Mouse (Mus musculus) bone marrow macrophage, adult 2 months (primary cell): ENCODE data around the gene Synrg. TPM values are rescaled to one million over a fixed set of nuclear protein-coding genes. Genes with fewer than 3 reads are reported as not detected.

ENCODE experiments used
- H3K27ac ChIP-seq: 2 replicates; pipeline ENCODE4 v1.5.1; 2012; ENCODE audit warnings: low read depth, low read length; ENCODE audit not compliant: insufficient read depth
- H3K4me1 ChIP-seq: 2 replicates; pipeline ENCODE4 v1.6.1; 2012; ENCODE audit warnings: low read length; ENCODE audit not compliant: control insufficient read depth, insufficient read depth
- H3K4me3 ChIP-seq: 2 replicates; pipeline ENCODE4 v1.5.1; 2012; ENCODE audit warnings: mild to moderate bottlenecking, low read length, moderate library complexity; ENCODE audit not compliant: insufficient read depth
- CTCF ChIP-seq: IDR thresholded peaks from 2 replicates; pipeline ENCODE4 v1.5.1; 2012; ENCODE audit warnings: low read depth, mild to moderate bottlenecking, low read length, moderate library complexity
- POLR2A ChIP-seq: IDR thresholded peaks from 2 replicates; pipeline ENCODE4 v1.6.1; 2012; ENCODE audit warnings: mild to moderate bottlenecking, low read depth, low read length, borderline replicate concordance
- polyA plus RNA-seq: library from polyadenylated mRNA; stranded (reverse); fragments of >200 nt; gene quantifications from 2 replicates; pipeline ENCODE4 v1.2.4, GENCODE M21; 2012; ENCODE audit not compliant: missing spikeins, insufficient read depth, insufficient read length

Synrg gene
- polyA plus RNA-seq, 1 experiment, result 26.9 TPM

GRCm38 (mm10) chr11:84032559-84032958, 68.3 kb downstream of the Synrg start:
- Histone ChIP-seq H3K27ac (no peak overlapping the region), H3K4me3 (no peak overlapping the region)
- TF ChIP-seq POLR2A (no peak), CTCF (no peak)

GRCm38 (mm10) chr11:84033671-84034070, 69.4 kb downstream of the Synrg start:
- TF ChIP-seq POLR2A (no peak), CTCF (no peak)
- Histone ChIP-seq H3K27ac (no peak overlapping the region), H3K4me1 (peaks cover 3% of the 10 kb centered on the region; the same call in 1 of the 2 replicates), H3K4me3 (no peak overlapping the region)

More at GRCm38 (mm10) chr11:84032559-84032958, 68.3 kb downstream of the Synrg start:
- peaks cover 3% of the 10 kb centered on the region; the same call in 1 of the 2 replicates for H3K4me1 ChIP-seq

- Histone ChIP-seq H3K4me1 (no peaks in the 10 kb centered on the region), H3K27ac (no peak overlapping the region), H3K4me3 (no peak overlapping the region)
- TF ChIP-seq CTCF (no peak), POLR2A (no peak)
These were observed 76.4 kb downstream of the Synrg start for GRCm38 (mm10) chr11:84040621-84041020.

- H3K27ac ChIP-seq, result no peak overlapping the region
- no peaks in the 10 kb centered on the region for H3K4me1 ChIP-seq
- TF ChIP-seq CTCF, result no peak
These were observed 78.9 kb downstream of the Synrg start for GRCm38 (mm10) chr11:84042808-84043762.

GRCm38 (mm10) chr11:84044988-84045387, 80.8 kb downstream of the Synrg start:
- Histone ChIP-seq H3K27ac (no peak overlapping the region), H3K4me3 (no peak overlapping the region), H3K4me1 (no peaks in the 10 kb centered on the region)
- TF ChIP-seq CTCF (no peak), POLR2A (no peak)

More at GRCm38 (mm10) chr11:84042808-84043762, 78.9 kb downstream of the Synrg start:
- no peak overlapping the region for H3K4me3 ChIP-seq

GRCm38 (mm10) chr11:84047270-84047669, 83.0 kb downstream of the Synrg start:
- no peaks in the 10 kb centered on the region for H3K4me1 ChIP-seq
- no peak overlapping the region for H3K4me3 ChIP-seq
- TF ChIP-seq CTCF (no peak), POLR2A (no peak)
- H3K27ac ChIP-seq, result no peak overlapping the region

GRCm38 (mm10) chr11:84048411-84048810, 84.2 kb downstream of the Synrg start:
- no peak overlapping the region for H3K4me3 ChIP-seq
- no peaks in the 10 kb centered on the region for H3K4me1 ChIP-seq
- H3K27ac ChIP-seq, result no peak overlapping the region
- TF ChIP-seq POLR2A (no peak), CTCF (no peak)

GRCm38 (mm10) chr11:84053055-84053454, 88.8 kb downstream of the Synrg start:
- H3K4me3 ChIP-seq, result no peak overlapping the region
- no peak overlapping the region for H3K27ac ChIP-seq
- no peaks in the 10 kb centered on the region for H3K4me1 ChIP-seq
- no peak for TF ChIP-seq CTCF
- TF ChIP-seq POLR2A, result no peak

GRCm38 (mm10) chr11:84053524-84054163, 89.4 kb downstream of the Synrg start:
- Histone ChIP-seq H3K4me3 (no peak overlapping the region), H3K27ac (no peak overlapping the region), H3K4me1 (no peaks in the 10 kb centered on the region)
- TF ChIP-seq POLR2A, result no peak
- TF ChIP-seq CTCF, result no peak

GRCm38 (mm10) chr11:84057418-84057817, 93.2 kb downstream of the Synrg start:
- Histone ChIP-seq H3K27ac (no peak overlapping the region), H3K4me3 (no peak overlapping the region), H3K4me1 (no peaks in the 10 kb centered on the region)
- TF ChIP-seq POLR2A (no peak), CTCF (no peak)
